Mouse (Mus musculus): ENCODE measurements at regions not wholly inside any gene's neighbourhood (a gene's known extent, or its start where the extent isn't known, plus 50 kb on each side); places are given as distances from the start of the nearest gene placed in this dataset.
"Not testable (repeated sequence)": the region's sequence is repeated elsewhere in the genome, so short reads cannot be mapped to it uniquely, and the experiment has no call there.

DNA sequence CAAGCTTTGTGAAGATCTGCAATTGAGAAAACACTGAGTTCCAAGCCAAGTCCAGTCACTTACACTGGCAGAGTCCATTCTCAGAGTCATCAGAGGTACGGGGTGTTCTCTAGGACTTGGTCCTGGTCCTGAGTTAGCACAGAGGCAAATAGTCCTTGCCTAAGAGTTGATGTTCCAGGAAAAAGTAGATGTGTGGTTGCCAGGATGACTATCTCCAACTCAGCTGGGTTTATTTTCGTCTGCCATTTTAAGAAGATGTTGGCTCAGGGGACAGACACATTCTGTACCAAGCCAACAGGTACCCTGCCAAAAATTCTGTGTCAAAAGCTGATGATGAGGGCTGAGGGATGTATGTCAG, 89.6 kb upstream of the Tbl1xr1 start:
- peak in 1 of 2 experiments; percentile 46 for DNase-seq (ENCODE audit: inconsistent age in 2 of 2, low spot score in 1 of 2)

DNA sequence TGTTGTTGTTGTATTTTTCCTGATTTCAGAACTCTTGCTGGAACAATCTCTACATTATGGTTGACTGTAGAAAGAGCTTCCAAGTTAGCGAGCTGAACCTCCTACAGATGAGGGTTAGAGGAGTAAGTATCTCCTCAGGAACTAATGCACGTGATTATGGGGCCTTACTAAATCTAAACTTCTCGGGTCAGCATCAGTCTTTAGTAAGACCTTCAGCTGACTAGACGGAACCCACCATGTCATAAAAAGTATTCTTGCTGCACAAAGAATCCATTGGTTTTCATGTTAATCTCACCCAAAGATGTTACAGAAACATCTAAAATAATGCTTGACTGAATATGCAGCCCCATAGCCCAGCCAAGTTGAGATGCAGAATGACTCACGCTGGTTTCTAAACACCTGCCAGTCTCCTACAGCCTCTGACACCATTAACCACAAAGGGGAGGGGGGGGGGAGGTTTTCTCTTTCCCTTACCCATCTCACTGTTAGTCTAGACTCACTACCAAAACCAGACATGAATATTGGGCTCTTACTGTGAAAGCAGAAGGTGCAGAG, 88.9 kb upstream of the Tbl1xr1 start:
- DNase-seq (ENCODE audit: inconsistent age in 2 of 2, low spot score in 1 of 2), result no peak

DNA sequence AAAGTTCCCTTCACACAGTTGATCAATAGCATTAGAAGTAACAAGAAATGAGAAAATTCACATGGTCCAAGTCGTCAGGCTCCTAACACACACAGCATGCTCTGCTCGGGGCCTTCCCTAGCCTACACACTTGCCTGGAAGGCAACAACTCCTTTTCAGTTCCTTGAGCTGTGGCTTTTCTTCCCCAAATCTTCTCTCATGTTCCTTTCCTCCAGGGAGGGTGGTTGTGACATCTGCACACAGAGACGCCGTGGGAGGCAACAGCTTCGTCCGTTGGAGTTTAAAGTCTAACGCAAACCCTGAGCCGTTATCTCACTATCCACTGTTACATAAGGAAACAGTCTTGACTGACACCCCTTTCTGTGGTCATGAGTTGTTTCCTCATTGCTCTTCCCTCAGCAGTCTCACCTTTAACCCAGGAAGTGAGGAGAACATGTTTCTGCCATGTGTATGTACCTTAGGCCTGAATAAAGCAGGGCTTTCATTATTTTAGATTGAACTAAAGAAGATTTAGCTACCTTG, 88.4 kb upstream of the Tbl1xr1 start:
- DNase-seq (ENCODE audit: inconsistent age in 2 of 2, low spot score in 1 of 2), result no peak

DNA sequence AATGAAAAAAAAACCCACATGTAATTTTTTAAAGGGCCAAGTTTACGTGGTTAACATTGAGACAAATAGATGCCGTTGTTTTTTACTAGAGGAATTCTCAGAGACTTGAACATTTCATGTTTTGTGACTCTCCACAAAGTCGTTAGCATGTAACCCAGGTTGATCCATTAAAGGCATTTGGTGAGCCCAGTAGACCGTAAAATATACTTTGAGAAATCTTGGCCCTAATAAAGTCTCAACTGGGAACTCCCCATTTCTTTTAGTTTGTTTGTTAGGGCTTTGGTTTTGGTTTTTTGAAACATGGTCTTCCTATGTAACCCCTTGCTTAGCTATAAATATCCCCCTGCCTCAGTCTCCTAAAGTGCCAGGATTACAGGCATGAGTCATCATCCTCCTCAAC, 85.9 kb upstream of the Tbl1xr1 start:
- DNase-seq (ENCODE audit: inconsistent age in 2 of 2, low spot score in 1 of 2), result no peak

DNA sequence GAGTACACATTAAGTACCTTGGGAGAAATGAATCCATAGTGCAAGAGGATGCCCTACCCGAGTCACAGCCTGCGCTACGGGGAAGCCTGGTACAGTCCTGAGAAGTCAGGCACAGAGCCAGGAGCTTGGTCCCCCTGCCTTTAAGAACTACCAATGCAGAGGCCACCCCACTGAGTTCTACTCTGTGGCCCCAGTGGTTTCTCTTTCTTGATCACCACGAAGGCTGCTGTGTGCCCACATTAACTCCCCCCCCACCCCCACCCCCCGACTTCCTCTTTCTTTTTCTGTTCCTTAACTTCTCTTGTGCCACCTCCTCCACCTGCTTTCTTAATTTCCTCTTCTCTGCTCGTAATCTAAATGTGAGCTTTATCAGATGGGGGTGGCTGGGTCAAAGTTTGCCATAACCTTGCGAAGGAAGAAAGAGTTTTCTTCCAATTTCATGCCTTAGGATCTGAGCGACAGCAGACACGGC, 84.7 kb upstream of the Tbl1xr1 start:
- DNase-seq (ENCODE audit: inconsistent age in 2 of 2, low spot score in 1 of 2), result no peak

DNA sequence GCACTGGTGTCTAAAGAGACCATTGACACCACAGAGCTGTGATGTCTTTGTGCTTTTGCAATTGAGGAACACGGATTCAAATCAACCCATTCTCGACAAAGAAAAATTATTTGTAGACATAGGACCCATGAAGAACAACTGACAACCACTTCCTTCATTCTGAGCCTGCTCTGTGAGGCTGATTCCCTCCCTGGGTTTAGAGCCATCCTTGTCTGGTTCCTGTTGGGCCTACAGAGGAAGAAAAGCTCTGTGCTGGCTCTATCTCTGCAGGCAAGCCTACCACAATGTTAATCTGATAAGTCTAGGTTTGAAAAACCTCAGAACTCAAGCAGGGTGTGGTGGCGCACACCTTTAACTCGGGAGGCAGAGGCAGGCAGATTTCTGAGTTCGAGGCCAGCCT, 84.2 kb upstream of the Tbl1xr1 start:
- no peak for DNase-seq (ENCODE audit: inconsistent age in 2 of 2, low spot score in 1 of 2)

DNA sequence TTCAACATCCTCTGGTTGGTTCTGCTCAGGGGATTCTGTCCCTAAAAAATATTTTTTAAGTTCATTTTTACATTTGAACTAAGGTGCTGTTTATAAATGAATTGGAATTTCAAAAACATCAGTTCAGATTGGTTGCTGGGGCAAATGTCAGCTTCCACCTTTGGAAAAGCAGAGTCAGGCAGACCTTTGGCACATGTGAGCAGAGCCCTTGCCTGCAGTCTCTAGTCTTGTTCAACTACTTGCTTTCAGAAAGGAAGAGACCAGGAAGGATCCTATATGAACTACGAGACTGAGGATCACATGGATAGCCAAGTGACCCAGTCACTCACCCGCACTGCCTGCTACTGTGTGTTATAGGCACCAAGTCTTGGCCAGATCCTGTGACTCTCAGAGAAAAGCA, 82.5 kb upstream of the Tbl1xr1 start:
- no peak for DNase-seq (ENCODE audit: inconsistent age in 2 of 2, low spot score in 1 of 2)

DNA sequence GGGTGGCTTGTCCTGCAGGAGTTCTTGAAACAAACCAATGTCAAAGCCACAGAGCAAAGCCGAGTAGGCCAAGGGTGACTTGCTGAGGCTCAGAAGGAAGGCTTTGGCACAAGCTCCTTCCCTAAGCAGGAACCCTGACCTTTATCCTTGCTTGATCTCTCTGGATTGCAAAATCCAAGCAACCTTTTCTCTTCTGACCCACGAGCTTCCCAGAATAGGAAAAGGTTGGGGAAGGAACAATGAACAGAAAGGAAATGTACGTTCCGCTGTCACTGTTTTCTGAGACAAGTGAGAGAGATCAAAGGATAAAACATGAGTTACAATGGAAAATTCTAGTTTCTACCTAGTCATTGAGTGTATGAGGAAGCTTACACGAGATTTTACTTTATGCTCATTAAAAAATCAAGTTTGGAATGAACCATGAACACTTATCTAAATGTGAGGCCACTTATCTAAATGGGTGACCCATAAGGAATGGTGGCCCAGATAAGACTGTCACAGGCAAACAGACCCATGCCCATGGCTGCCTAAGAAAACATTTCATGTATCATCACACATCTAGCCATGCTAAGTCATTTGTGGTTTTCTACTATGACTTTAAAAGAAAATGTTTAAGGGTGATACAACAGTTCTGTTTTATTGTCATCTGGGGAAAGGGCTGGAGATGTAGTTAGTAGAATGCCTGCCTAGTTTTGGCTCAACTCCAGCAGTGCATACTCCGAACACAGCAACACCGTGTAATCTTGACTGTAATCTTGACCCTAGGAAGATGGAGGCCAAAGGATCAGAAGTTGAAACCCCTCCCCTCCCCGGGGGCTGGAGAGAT, 80.7 kb upstream of the Tbl1xr1 start:
- peak; percentile 75 to 94 for DNase-seq (ENCODE audit: inconsistent age in 2 of 2, low spot score in 1 of 2)

DNA sequence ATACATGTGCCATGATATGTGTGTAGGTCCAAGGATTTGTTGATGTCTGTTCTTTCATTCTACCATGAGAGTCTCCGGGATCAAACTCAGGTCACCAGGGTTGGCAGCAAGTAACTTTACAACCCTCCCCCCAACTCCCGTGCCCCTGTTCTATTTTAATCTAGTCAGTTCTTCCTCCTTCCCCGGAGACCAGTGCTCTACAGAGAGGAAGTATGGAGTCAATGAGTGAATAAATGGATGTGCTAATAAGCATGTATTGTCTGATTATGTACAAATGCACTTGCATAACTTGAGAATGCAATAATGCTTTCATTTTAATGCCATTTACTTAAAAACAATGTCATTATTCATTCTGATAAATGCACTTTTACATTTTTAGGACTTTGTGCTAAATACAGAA, 79.1 kb upstream of the Tbl1xr1 start:
- DNase-seq (ENCODE audit: inconsistent age in 2 of 2, low spot score in 1 of 2), result no peak

DNA sequence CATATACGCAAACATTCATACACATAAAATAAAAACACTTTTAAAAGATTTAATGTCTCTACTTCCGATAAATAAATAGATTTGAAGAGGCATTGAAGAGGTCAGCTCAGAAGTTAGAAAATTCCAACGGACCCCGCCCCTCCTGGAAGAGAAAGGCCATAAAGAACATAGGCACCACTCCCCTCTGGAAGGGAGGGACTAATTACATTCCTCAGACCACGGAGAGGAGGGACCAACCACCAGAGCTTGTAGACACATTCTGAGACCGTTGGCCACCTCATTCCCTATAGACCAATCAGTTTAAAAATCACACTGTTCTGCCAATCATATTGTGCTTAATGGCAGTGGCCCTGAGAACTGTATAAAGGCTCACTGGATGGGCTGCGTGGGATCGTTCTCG, 71.0 kb upstream of the Tbl1xr1 start:
- DNase-seq (ENCODE audit: inconsistent age in 2 of 2, low spot score in 1 of 2), result no peak

DNA sequence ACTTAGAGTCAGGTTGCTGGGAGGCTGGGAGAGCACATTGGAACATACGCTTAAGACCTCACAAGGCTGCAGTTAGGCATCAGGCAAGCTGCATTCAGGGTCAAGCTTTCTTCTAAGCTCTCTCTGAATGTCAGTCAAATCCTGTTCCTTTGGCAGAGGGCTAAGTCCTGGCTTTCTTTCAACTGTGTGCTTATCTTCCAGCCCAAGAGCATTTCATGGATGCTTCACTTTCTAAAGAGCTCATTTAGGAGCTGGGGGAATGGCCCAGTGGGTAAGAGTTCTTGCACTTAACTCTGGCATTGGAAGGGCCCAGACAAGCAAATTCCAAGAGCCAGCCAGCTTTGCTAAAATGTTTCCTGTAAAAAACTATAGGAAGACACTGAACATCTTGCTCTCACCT, 70.3 kb upstream of the Tbl1xr1 start:
- DNase-seq (ENCODE audit: inconsistent age in 2 of 2, low spot score in 1 of 2), result peak; percentile 34 to 72

DNA sequence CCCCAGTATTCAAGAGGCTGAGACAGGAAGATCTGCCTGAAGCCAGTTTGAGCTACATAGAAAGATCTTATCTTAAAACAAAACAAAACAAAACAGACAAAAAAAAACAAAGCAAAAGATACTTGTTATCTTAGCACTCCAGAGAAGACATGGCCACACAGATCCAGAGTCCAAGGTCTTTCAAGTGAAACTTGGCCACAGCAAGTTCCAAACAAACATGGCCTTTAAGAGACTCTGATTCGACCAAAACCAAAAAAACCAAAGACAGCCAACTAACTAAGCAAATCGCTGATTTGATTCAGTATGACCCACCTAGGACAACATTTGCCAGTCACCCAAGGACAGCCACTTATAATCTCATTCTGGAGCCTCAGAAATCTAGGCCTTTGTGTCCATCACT, 69.8 kb upstream of the Tbl1xr1 start:
- DNase-seq (ENCODE audit: inconsistent age in 2 of 2, low spot score in 1 of 2), result no peak

DNA sequence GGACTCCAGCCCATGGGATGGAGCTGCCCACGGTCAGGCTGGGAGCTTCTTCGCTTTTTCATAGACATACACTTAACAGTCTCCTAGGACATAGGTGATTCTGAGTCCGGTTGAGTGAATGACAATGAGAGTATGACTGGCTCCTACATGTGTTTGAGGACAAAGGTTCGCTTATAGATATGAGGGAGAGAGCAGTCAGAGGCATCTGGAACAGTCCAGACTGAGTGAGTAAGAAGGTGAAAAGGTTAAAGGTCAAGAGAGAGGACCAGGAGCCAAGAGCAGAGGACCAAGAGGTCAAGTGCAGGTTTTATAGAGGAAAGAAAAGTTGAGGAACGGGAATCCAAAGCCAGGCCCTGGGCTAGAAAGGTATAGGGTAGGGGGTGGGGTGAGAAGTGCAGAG, 68.7 kb upstream of the Tbl1xr1 start:
- no peak for DNase-seq (ENCODE audit: inconsistent age in 2 of 2, low spot score in 1 of 2)

DNA sequence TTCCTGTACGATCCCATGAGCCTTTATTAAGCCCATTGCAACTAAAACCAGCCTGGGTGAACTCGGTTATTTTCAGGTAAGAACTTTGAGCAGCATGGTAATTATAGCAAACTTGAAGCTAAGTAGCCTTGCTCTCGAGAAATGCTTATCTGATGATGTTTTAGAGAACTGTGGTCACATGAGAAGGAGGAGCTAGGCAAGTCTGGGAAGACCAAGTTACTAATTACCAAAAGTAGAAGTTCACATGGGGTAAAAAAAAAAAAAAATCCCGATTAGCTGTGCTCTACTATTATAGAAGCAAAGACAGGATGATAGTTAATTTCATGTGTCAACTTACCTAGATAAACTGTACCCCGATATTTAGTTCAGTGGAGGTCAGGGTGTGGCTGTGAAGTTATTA, 68.0 kb upstream of the Tbl1xr1 start:
- no peak for DNase-seq (ENCODE audit: inconsistent age in 2 of 2, low spot score in 1 of 2)

DNA sequence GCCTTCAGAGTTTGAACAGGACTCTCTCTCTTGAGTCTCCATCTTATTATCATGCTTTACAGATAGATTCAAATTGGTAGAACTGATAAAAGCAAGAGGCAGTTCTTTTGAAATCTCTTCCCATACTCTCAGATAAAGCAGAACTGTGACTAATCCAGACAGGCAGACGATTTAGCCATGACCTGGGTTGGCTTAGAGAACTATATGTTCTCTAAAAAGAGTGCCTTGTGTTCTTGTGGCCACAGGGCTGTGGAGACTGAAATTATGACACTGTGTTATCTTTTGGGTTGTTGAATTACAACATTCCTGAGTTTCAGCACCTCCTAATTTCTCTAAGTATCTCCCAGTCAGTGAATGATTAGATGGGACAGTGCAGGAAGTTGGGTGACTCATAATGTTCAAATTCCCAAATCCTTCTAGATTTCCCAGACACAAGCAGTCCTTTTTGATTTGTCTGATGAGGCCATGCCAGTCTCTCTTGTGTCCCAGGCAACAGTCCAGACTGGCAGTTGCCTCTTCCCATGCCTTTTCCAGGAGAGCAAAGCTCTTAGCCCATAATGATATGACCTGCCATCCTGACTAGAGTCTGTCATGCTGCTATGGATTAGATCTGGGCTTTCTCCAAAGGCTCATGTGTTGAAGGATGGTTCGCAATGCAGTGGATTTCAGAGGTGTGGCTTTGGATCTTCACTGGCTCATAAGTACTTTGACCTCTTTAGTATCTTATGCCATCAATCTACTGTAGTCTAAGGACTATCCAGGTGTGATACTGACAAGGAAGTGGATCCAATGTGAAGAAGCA, 66.4 kb upstream of the Tbl1xr1 start:
- peak; percentile 49 to 74 for DNase-seq (ENCODE audit: inconsistent age in 2 of 2, low spot score in 1 of 2)

DNA sequence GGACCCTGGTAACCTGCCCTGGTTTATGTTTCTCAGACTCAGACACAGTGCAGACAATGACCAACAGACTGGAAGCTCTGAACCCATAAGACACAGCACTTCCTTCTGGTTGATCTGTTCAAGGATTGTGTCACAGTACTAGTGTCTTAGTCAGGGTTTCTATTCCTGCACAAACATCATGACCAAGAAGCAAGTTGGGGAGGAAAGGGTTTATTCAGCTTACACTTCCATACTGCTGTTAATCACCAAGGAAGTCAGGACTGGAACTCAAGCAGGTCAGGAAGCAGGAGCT, 65.8 kb upstream of the Tbl1xr1 start:
- DNase-seq (ENCODE audit: inconsistent age in 2 of 2, low spot score in 1 of 2), result not testable (repeated sequence)

DNA sequence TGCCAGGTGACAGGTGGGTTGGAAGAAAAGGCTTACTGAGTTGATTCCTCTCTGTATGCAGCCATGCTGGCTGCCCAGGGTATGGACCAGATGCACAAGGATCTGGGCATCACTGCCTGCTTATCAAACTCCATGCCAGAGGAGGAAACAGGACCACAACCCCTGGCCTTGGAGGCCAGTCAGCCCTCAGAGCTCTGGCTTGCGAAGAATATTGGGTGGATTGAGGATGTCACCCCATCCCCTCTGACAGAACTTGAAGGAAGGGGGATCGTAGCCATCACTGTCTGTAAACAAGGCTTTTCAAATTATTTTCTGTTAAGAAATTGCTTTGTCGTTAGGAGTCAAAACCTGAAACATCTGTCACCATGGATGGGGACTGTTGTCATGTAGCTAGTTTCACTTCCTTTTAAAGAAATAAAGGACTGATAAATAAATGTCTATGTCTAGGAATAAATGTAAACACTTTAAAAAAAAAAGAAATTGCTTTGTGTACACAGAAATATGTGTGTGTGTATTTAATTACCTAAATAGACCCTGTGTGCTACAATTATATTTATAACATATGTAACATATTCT, 55.0 kb upstream of the Tbl1xr1 start:
- DNase-seq (ENCODE audit: inconsistent age in 2 of 2, low spot score in 1 of 2), result no peak

DNA sequence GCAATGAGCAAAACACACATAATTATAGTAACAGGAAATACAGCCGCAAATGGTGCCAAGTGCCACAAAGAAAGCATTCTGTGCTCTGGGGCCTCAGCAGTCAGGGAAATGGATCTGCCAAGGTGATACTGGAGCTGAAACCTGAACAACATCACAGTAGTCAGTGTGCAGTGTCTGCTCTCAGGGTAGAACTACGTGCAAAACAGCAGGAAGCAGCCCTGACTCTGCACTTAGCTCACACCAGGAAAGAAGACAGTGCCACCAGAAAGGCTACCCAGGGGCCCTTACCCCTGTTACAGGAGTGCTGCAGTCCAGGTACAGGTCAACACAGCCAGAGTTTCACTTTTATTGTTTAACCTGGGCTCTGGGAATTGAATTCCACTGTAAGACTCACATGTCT, 54.0 kb upstream of the Tbl1xr1 start:
- DNase-seq (ENCODE audit: inconsistent age in 2 of 2, low spot score in 1 of 2), result no peak

DNA sequence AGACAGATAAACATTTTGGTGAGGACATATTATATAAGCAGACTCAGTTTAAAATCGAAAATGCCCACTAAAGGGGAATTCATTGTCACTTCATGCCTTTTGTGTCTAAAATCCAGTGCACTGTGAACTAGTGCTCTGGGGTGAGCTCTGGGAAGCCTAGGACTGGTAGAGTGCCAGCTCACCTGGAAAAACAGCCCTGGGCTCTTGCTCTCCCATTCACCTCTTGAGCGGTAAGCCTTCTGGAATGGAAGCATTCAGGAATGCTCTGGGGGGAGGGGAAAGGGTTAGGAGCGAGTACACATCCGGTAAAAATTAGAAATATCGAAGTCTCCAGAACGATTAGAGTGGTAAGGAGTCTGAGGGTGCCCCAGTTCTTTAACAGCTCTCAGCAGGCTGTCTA, 53.4 kb upstream of the Tbl1xr1 start:
- no peak for DNase-seq (ENCODE audit: inconsistent age in 2 of 2, low spot score in 1 of 2)

DNA sequence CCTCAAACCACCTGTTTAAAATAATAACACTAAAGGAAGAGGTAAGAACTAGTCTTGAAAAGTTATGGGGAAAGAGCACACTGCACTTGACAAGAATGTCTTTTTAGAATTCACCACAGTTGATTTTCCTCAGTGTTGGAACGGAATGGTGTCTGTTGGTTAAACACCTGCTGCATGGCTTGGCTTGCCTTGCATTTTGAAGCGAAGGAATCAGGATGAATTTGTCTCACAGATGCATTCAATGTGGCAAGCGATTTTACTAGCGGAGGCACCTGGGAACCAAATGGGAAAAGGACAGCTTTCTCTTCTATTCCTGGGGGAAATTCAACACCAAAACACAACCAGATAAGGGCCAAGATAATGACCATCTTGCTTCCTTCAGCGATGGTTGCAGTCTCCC, 52.9 kb upstream of the Tbl1xr1 start:
- DNase-seq (ENCODE audit: inconsistent age in 2 of 2, low spot score in 1 of 2), result no peak

DNA sequence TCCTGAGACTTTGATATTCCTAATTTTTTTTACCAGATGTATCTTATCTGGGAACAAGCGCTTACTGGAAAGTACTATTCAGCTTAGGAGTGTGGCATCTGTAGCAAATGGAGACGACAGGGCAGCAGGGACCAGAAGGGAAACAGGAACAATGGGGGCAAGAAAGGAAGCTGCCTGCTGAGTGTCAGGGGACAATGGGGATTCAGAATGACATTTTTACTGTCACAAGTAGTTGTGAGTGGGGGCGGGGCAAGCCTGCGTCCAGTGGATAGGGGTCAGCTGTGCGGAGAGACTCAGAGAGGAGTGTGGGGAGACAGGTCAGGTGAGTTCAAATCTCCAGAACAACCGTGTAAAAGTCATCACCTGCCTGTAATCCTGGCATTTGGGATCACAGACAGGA, 52.3 kb upstream of the Tbl1xr1 start:
- DNase-seq (ENCODE audit: inconsistent age in 2 of 2, low spot score in 1 of 2), result no peak

DNA sequence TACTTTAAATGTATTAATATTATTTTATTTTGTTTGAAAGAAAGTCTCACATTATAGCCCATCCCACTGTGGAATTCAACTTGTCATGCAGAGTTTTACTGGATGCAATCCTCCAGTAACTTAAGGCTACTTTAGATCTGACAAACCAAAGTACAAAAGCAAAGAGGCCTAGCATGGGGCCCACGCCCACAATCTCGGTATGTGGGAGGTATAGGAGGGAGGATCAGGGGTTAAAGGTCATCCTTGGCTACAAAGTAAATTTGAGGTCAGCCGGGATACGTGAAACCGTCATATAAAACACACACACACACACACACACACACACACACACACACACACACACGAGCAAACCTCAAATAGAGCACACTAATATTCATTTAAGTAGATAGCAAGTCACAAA, 51.3 kb upstream of the Tbl1xr1 start:
- DNase-seq (ENCODE audit: inconsistent age in 2 of 2, low spot score in 1 of 2), result no peak
